Mouse (Mus musculus): ENCODE results near the gene Gm28308. TPM values are rescaled to one million over a fixed set of nuclear protein-coding genes. Genes with fewer than 3 reads are reported as not detected.
A peak's percentile ranks its signal among the peaks of the same experiment; 100 is the strongest.

The Gm28308 gene
- polyA plus RNA-seq, 1 experiment from 2014 or later = 0.92 TPM

GRCm38 (mm10) chr6:52165441-52166370, 47.4 kb downstream of the Gm28308 start:
- 0 out of 2 replicates have a peak, but pooled peaks cover 4% of the 10 kb centered on the region for H3K36me3 ChIP-seq
- H3K4me2 ChIP-seq = peak overlapping the region; percentile 77
- 6% methylated on average over 28 of the region's 28 CpGs for WGBS
- H3K4me3 ChIP-seq (replicated peaks) = peak overlapping the region; percentile 19
- H3K9me3 ChIP-seq (replicated peaks) = no peaks in the 10 kb centered on the region
- H3K9ac ChIP-seq = peak overlapping the region; percentile 21
- no peaks in the 10 kb centered on the region for H3K27me3 ChIP-seq
- peak overlapping the region; percentile 90 for H3K27ac ChIP-seq
- H3K4me1 ChIP-seq = peaks cover 91% of the 10 kb centered on the region
- no peak for ATAC-seq (replicated peaks; ENCODE audit: low FRiP score)

- ATAC-seq (replicated peaks; ENCODE audit: low FRiP score) = peak; percentile 24; the same call in 1 of the 2 replicates
- WGBS = 1% methylated on average over 25 of the region's 25 CpGs
- H3K27ac ChIP-seq = peak within 1 kb of the TSS; percentile 90
- H3K27me3 ChIP-seq = no peaks in the 10 kb centered on the region
- H3K9me3 ChIP-seq (replicated peaks) = no peaks in the 10 kb centered on the region
- H3K4me3 ChIP-seq (replicated peaks) = peak within 1 kb of the TSS; percentile 44
- H3K36me3 ChIP-seq = 0 out of 2 replicates have a peak, but pooled peaks cover under 1% of the 10 kb centered on the region
- H3K4me1 ChIP-seq = peaks cover 91% of the 10 kb centered on the region
- H3K4me2 ChIP-seq = peak within 1 kb of the TSS; percentile 77
- H3K9ac ChIP-seq = peak within 1 kb of the TSS; percentile 54
Measured at GRCm38 (mm10) chr6:52164626-52165440, 48.3 kb downstream of the Gm28308 start, which contains the start of gene Hoxa2. Hoxa2 (minus strand) TSS chr6:52164831.

DNA sequence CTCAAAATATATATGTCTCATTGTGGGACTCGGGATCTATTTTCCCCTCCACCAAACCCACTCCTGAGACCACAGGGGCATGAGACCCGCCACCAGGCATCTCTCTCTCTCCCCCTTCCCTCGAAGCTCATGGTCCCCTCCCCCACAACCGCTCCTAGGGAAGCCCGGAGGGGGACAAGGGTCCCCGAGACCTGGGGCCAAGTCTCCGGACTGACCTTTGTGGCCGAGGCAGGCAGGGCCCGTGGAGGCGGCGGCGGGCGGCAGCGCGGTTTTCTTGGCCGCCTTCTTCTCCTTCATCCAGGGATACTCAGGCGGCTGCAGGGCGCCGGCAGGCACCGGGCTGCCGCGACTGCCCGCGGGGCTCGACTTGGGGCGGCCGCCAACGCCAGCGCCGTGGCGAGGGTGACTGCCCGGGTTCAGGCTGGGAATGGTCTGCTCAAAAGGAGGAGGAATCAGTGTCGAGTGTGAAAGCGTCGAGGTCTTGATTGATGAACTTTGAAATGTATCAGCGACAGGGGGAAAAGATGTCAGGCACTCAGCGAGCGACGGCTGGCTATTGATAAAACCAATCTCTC, 49.0 kb downstream of the Gm28308 start:
- no peaks in the 10 kb centered on the region for H3K36me3 ChIP-seq
- peaks cover 94% of the 10 kb centered on the region for H3K4me1 ChIP-seq
- no peaks in the 10 kb centered on the region for H3K9me3 ChIP-seq (replicated peaks)
- 2% methylated on average over 39 of the region's 39 CpGs for WGBS
- H3K27ac ChIP-seq = peak overlapping the region; percentile 90
- ATAC-seq (replicated peaks; ENCODE audit: low FRiP score) = no peak
- H3K4me2 ChIP-seq = peak overlapping the region; percentile 77
- peak overlapping the region; percentile 44 for H3K4me3 ChIP-seq (replicated peaks)
- H3K9ac ChIP-seq = peak overlapping the region; percentile 54
- H3K27me3 ChIP-seq = no peaks in the 10 kb centered on the region

- ATAC-seq (replicated peaks; ENCODE audit: low FRiP score) = no peak
- peak overlapping the region; percentile 54; the same call in 1 of the 2 replicates for H3K9ac ChIP-seq
- H3K4me2 ChIP-seq = peak overlapping the region; percentile 77
- H3K4me3 ChIP-seq (replicated peaks) = peak overlapping the region; percentile 44
- H3K4me1 ChIP-seq = peaks cover 95% of the 10 kb centered on the region
- H3K27me3 ChIP-seq = no peaks in the 10 kb centered on the region
- 13% methylated on average over 17 of the region's 17 CpGs for WGBS
- no peaks in the 10 kb centered on the region for H3K36me3 ChIP-seq
- H3K9me3 ChIP-seq (replicated peaks) = no peaks in the 10 kb centered on the region
- H3K27ac ChIP-seq = peak overlapping the region; percentile 90
Measured at GRCm38 (mm10) chr6:52163366-52164031, 49.6 kb downstream of the Gm28308 start.

- ATAC-seq (replicated peaks; ENCODE audit: low FRiP score) = no peak
- Histone ChIP-seq H3K36me3 (no peaks in the 10 kb centered on the region), H3K4me2 (peak overlapping the region; percentile 77), H3K9ac (no peak overlapping the region), H3K4me1 (peaks cover 92% of the 10 kb centered on the region), H3K27ac (peak overlapping the region; percentile 90), H3K27me3 (peaks cover 4% of the 10 kb centered on the region), H3K4me3 (replicated peaks) (peak overlapping the region; percentile 44), H3K9me3 (replicated peaks) (no peaks in the 10 kb centered on the region)
- 27% methylated on average over 14 of the region's 14 CpGs for WGBS
Measured at GRCm38 (mm10) chr6:52162611-52163365, 50.4 kb downstream of the Gm28308 start.

DNA sequence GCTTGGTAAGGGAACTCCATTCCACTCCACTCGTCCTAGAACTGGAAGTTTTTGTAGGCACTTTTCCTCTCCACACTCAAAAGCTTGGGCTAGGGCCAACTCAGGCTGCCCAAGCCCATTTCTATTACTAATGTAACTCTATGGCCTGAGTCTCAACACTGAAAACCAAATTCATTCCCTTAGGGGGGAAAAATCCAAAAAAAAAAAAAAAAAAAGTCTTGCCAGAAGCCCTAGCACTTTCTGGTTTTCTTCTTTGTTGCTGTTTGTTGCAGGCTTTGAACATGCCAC, 51.1 kb downstream of the Gm28308 start:
- H3K27ac ChIP-seq = peak overlapping the region; percentile 57; the same call in 1 of the 2 replicates
- 38% methylated on average over 1 of the region's 1 CpGs for WGBS
- H3K9ac ChIP-seq = no peak overlapping the region
- H3K4me1 ChIP-seq = peaks cover 92% of the 10 kb centered on the region
- H3K4me2 ChIP-seq = peak overlapping the region; percentile 34; the same call in 1 of the 2 replicates
- H3K27me3 ChIP-seq = peaks cover 11% of the 10 kb centered on the region
- H3K4me3 ChIP-seq (replicated peaks) = no peak overlapping the region
- H3K9me3 ChIP-seq (replicated peaks) = no peaks in the 10 kb centered on the region
- no peak for ATAC-seq (replicated peaks; ENCODE audit: low FRiP score)
- no peaks in the 10 kb centered on the region for H3K36me3 ChIP-seq

DNA sequence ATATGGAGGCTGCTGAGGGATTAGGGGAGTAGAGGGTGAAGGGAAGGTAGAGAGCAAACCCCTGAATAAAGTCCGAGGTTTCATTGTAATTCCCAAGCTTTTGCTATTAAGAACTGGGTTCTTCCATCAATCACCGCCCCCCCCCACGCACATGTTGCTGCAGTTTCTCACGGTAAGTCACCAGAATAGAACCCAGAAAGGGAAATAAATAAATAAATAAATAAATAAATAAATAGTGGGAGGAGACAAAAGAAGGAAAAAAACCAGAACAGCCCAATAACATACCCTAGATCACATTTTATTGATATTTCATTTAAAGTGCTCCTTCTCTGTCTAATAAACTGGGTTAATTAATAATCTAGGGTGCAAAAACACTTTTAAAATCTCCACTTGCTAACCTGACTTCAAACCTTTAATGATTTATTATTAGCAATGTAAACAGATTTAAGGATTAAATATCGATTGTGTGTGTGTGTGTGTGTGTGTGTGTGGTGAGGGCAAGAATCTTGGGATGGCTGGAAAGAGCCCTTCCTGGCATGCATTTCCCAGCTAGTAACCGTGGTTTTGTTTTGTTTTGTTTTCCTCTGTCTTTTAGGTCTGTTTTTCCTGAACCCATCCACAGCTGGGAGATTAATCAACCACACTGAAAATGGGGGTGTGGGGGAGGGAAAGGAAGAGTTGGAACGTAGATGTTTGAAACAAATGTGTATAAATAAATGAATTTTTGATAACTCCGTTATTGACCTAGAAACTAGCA, 51.6 kb downstream of the Gm28308 start:
- Histone ChIP-seq H3K4me3 (replicated peaks) (peak overlapping the region; percentile 85), H3K9ac (no peak overlapping the region), H3K9me3 (replicated peaks) (no peaks in the 10 kb centered on the region), H3K27ac (peak overlapping the region; percentile 95), H3K27me3 (peaks cover 16% of the 10 kb centered on the region), H3K4me1 (peaks cover 92% of the 10 kb centered on the region), H3K4me2 (peak overlapping the region; percentile 97), H3K36me3 (no peaks in the 10 kb centered on the region)
- no peak for ATAC-seq (replicated peaks; ENCODE audit: low FRiP score)
- 11% methylated on average over 8 of the region's 8 CpGs for WGBS

DNA sequence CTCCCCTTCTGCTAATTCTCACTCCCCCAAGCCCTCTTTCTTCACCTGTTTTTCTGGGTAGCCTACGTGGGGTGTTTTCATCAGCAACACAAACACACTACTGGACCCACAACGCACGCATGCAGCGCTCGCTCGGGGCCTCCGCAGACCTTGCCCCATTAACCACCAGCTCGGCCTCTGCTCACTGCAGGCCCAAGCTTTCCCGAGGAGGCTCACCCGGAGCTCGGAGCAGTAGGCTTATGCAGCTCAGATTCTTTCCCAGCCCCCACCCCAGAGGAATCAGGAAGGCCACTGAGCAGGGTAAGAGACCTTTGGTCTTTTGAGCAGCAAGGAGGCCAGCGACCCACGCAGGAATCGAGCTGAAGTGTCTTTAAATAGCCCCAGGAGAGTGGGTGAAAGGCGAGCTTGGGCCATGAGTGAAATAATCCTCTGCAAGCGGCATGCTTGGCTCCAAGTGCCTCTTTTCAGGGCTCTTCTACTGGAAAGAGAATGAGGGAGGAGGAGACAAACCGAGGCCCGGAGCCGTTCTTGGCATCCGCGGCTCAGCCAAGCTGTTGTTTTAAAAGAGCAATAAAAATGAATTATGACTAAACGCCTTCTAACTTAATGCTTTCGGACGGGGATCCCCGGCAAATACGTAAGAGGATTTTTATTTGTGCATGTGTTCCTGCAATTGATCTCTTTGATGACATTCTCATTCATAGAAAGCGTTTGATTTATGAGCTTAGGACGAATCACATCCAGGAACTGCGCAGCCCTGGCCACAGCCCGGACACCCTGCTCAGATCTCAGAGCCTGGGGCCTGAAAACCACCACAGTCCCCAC, 52.4 kb downstream of the Gm28308 start:
- Histone ChIP-seq H3K4me3 (replicated peaks) (peak overlapping the region; percentile 85), H3K4me2 (peak overlapping the region; percentile 97), H3K27me3 (peaks cover 24% of the 10 kb centered on the region), H3K4me1 (peaks cover 86% of the 10 kb centered on the region), H3K9ac (peak overlapping the region; percentile 34), H3K36me3 (no peaks in the 10 kb centered on the region), H3K27ac (peak overlapping the region; percentile 95), H3K9me3 (replicated peaks) (no peaks in the 10 kb centered on the region)
- 3% methylated on average over 30 of the region's 30 CpGs for WGBS
- peak; percentile 49 for ATAC-seq (replicated peaks; ENCODE audit: low FRiP score)

- Histone ChIP-seq H3K4me3 (replicated peaks) (peak overlapping the region; percentile 85), H3K36me3 (no peaks in the 10 kb centered on the region), H3K4me2 (peak overlapping the region; percentile 97), H3K9ac (peak overlapping the region; percentile 34; the same call in 1 of the 2 replicates), H3K27me3 (peaks cover 32% of the 10 kb centered on the region), H3K4me1 (peaks cover 78% of the 10 kb centered on the region), H3K9me3 (replicated peaks) (no peaks in the 10 kb centered on the region), H3K27ac (peak overlapping the region; percentile 95)
- ATAC-seq (replicated peaks; ENCODE audit: low FRiP score) = no peak
- 11% methylated on average over 9 of the region's 9 CpGs for WGBS
Measured at GRCm38 (mm10) chr6:52159979-52160378, 53.2 kb downstream of the Gm28308 start.

Measured in kidney, embryonic 15.5 days (tissue).